15 mouse cellular contexts compared by ENCODE assay signal in genomic region chr11:51504946-51505345, GRCm38 (mm10).
DNase-seq lines count a peak whose midpoint lies in the region; TF ChIP-seq lines count a peak whose summit lies in the region.
"Had no signal": no experiment of that assay in that cellular context is flagged by ENCODE, and none has a peak within 500 bp of the region (broad histone marks: within the 10 kb centered on the region; RNA-seq: fewer than 3 reads in every experiment).

No protein-coding gene starts in this region.

- TF ChIP-seq POLR2A in heart, adult 2 months (IDR thresholded peaks at IDR 0.05; ENCODE audit: insufficient read depth, low read depth, low read length) = no peak

- peak; percentile 31 to 75 for DNase-seq in adrenal gland, adult (ENCODE audit: inconsistent age in 2 of 2, low spot score in 1 of 2)
- no peak for DNase-seq in adrenal gland, adult 8-10 months
- peak; percentile 13 to 30 for DNase-seq in heart, postnatal 14 days
- DNase-seq in heart, adult 2 months = no peak
- DNase-seq in left cerebral cortex, postnatal 4 days = peak; percentile 80
- DNase-seq in left cerebral cortex, postnatal 25 days (ENCODE audit: low spot score in 2 of 2) = no peak
- peak; percentile 24 for DNase-seq in 3T3-L1 (ENCODE audit: low read depth, low spot score)
- no peak for DNase-seq in T-cell, adult 2 months (ENCODE audit: low spot score)
- DNase-seq: cerebellum, adult 18-20 months; spleen, adult 18-20 months; thymus, postnatal 4 days had no signal

- no peak overlapping the region for H3K9ac ChIP-seq in heart, adult 2 months (ENCODE audit: low read depth, low read length)

- H3K27me3 ChIP-seq in heart, adult 2 months (ENCODE audit: control insufficient read depth, insufficient read depth, low read length) = no peaks in the 10 kb centered on the region
- H3K27me3 ChIP-seq: Patski had no signal

- no peak overlapping the region for H3K27ac ChIP-seq in heart, adult 2 months
- H3K27ac ChIP-seq: kidney, postnatal 0 days; left cerebral cortex, adult 2 months; midbrain, embryonic 10.5 days had no signal

- intact Hi-C loops in heart, postnatal 14 days (cut with DNase I) = no loop called here
- intact Hi-C loops in heart, adult 2 months (cut with DNase I) = no loop called here
- intact Hi-C loops in left cerebral cortex, postnatal 4 days (cut with DNase I) = no loop called here
- intact Hi-C loops in left cerebral cortex, postnatal 25 days (cut with DNase I) = no loop called here

- TF ChIP-seq CTCF in heart, adult 2 months (IDR thresholded peaks at IDR 0.05) = no peak

- WGBS in heart, adult 2 months = 48% methylated on average over 3 of the region's 3 CpGs

- H3K79me2 ChIP-seq in heart, adult 2 months (replicated peaks; ENCODE audit: control insufficient read depth, insufficient read depth, low read length) = no peaks in the 10 kb centered on the region

- H3K4me3 ChIP-seq in heart, adult 2 months = no peak overlapping the region
- H3K4me3 ChIP-seq: left cerebral cortex, adult 2 months; midbrain, embryonic 10.5 days had no signal

- no peak for TF ChIP-seq EP300 in heart, adult 2 months (IDR thresholded peaks at IDR 0.05; ENCODE audit: insufficient read depth, low read depth, low read length)

- H3K36me3 ChIP-seq in heart, adult 2 months (ENCODE audit: control insufficient read depth, insufficient read depth, low read length) = no peaks in the 10 kb centered on the region
- H3K36me3 ChIP-seq: midbrain, embryonic 10.5 days had no signal

- no peaks in the 10 kb centered on the region for H3K4me1 ChIP-seq in heart, adult 2 months (ENCODE audit: control insufficient read depth, insufficient read depth, low read length)

Comparison
In these comparisons a context has a peak if more than half of its experiments do, and no peak if none do; other contexts are left out.
1. DNase-seq: peak in adrenal gland, adult (2 of 2), heart, postnatal 14 days (2 of 2), left cerebral cortex, postnatal 4 days (single experiment) and 3T3-L1 (single experiment); none in adrenal gland, adult 8-10 months (single experiment), heart, adult 2 months (0 of 2), left cerebral cortex, postnatal 25 days (0 of 2) and T-cell, adult 2 months (single experiment).